Mouse (Mus musculus): ENCODE measurements around the gene Olfr1076. TPM values are rescaled to one million over a fixed set of nuclear protein-coding genes. Genes with fewer than 3 reads are reported as not detected.
"Not testable (repeated sequence)": the region's sequence is repeated elsewhere in the genome, so short reads cannot be mapped to it uniquely, and the experiment has no call there.

Gene Olfr1076
- not detected in 2 replicates for total RNA-seq (2015; ENCODE audit: low replicate concordance)
- not detected in 2 replicates for total RNA-seq (2017; ENCODE audit: low replicate concordance)

DNA sequence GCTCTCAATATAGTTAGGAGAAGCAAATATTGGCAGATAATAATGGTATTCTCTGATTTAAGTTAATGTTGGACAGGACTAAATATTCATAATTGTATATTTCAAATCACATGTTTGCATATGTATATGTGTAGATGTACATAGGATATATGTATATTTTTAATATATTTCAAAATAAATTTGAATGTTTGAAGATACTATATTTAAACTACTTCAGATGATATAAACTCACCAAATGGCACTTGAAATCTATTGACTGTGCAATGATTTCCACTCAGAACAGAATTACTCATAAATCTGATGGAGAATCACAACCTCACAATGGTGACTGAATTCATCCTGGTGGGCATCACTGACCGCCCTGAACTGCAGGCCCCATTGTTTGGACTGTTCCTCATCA is at the start of gene Olfr1076:
TSS of gene Olfr1076 (plus strand) at position 301 of the 400 bp plus-strand sequence.
- ATAC-seq (replicated peaks; ENCODE audit: low FRiP score, poor library complexity, severe bottlenecking), result no peak

DNA sequence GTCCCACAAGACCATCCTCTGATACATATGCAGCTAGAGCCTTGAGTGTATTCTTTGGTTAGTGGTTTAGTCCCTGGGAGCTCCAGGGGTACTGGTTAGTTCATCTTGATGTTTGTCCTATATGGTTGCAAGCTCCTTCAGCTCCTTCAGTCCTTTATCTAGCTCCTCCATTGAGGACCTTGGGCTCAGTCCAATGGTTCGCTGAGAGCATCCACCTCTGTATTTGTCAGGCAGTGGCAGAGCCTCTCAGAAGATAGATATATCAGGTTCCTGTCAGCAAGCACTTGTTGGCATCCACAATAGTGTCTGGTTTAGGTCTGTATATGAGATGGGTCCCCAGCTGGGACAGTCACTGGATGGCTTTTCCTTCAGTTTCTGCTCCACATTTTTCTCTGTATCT is 47.8 kb upstream of the Olfr1076 start:
- ATAC-seq (replicated peaks; ENCODE audit: low FRiP score, poor library complexity, severe bottlenecking), result no peak

DNA sequence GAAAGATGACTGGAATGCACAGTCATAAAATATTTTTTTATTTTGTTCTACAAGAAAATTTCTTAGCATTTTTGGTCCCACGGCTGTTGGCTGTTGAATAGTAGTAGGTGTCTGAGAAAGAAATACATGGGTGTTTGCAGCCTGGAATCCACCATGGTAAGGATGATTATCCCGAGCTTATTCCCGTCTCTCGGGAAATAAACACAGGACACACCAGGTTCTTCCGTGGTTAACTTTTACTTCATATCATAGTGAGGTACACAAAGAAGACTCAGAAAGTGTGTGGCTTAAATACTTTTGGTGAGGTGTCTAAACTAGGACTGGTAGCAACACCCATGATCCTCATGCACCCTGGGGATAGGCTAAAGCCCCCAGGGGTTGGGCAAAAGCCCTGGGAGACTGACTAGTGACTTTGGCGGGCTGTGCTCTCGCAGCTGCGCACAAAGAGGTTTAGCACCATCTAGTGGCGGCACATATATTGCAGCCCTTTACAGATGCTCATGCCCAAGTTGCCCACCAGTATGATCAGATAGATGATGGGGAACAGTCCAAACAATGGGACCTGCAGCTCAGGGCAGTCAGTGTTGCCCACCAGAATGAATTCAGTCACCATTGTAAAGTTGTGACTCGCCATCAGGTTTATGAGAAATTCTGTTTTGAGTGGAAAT is 43.7 kb upstream of the Olfr1076 start:
- ATAC-seq (replicated peaks; ENCODE audit: low FRiP score, poor library complexity, severe bottlenecking), result no peak

DNA sequence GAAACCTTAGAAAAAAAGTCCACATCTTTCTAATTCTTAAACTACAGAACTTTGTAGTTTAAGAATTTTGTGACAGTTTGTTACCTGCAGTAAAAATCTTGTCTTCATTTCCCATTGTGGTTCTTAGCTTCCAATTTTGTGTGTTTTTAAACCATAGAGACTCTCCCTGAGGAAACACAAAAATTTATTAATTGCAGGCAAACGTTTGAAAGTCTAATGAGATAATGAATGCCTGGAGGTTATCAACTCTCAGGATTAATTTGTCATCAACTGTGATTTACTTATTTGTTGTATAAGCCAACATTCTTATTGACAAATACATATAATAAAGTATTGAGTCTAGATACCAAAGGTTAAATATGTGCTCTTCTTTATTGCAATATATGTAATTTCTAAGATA is 21.0 kb upstream of the Olfr1076 start, which contains the start of gene Olfr228:
TSS of gene Olfr228 (minus strand) at position 101 of the 400 bp plus-strand sequence.
- ATAC-seq (replicated peaks; ENCODE audit: low FRiP score, poor library complexity, severe bottlenecking), result no peak

DNA sequence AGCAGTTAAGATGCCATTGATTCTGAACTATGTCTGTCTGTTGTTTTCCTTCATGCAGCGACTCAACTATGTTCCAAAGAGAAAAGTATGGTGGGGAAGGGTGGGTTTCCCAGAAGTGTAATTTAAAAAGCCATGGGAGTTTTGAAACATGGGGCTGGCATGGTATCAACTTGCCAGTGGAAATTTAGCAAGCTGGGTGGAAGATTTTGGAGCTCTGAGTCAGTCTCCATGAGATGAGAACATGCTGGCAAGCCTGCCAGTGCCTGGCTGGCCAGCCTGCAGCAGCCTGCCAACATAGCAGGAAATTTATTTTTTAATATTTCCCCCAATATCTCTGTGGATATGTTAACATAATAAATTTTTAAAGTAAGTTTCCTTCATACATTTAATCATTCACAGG is 22.7 kb downstream of the Olfr1076 start:
- ATAC-seq (replicated peaks; ENCODE audit: low FRiP score, poor library complexity, severe bottlenecking), result no peak

DNA sequence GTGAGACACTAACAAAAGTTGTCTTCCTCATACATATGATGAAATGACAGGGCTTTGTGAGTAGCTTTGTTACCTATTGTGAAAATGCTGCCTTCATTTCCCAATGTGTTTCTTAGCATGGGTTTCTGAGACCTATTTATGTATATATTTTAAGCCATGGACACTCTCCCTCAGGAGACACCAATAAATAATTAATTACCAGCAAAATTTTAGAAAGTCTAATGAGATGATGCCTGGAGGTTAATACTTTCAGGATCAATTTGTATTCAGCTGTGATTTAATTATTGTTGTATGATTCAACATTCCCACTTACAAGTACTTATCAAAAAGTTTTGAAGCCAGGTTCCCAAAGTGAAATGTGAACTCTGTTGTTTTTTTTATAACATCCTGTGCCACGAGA is 34.1 kb downstream of the Olfr1076 start, which contains the start of gene Olfr1079:
TSS of gene Olfr1079 (minus strand) at position 101 of the 400 bp plus-strand sequence.
- ATAC-seq (replicated peaks; ENCODE audit: low FRiP score, poor library complexity, severe bottlenecking), result no peak

DNA sequence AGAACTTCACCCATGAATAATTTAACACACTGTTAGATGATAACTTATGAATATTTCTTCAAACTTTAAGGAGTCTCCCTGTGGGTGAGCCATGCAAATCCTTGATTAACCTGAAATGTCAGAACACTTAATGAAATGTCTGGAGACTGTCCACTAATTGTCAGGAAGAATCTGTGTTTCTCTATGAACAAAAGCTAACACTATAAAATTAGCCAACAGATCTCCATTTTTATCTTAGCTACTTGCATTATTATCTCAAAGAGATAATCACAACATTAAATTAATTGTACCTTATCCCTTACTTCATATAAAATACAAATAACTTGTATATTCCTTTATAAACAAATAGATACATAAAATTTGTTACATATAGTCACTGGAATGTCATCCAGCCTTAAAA is 49.9 kb downstream of the Olfr1076 start, which contains the start of gene Olfr1080:
TSS of gene Olfr1080 (minus strand) at position 101 of the 400 bp plus-strand sequence.
- ATAC-seq (replicated peaks; ENCODE audit: low FRiP score, poor library complexity, severe bottlenecking), result not testable (repeated sequence)

Other genes with a start within 250 kb of the Olfr1076 start
- not detected in 2 replicates for gene Olfr1051, start 229.4 kb upstream of the Olfr1076 start, total RNA-seq (2015; ENCODE audit: low replicate concordance)
- gene Olfr1051, start 229.4 kb upstream of the Olfr1076 start, total RNA-seq (2017; ENCODE audit: low replicate concordance), result not detected in 2 replicates
- not detected in 2 replicates for gene Olfr1052, start 216.0 kb upstream of the Olfr1076 start, total RNA-seq (2015; ENCODE audit: low replicate concordance)
- gene Olfr1052, start 216.0 kb upstream of the Olfr1076 start, total RNA-seq (2017; ENCODE audit: low replicate concordance), result 1.2 TPM in 1 of 2 replicates, not detected in the other
- gene Olfr1053, start 193.2 kb upstream of the Olfr1076 start, total RNA-seq (2015; ENCODE audit: low replicate concordance), result not detected in 2 replicates
- gene Olfr1053, start 193.2 kb upstream of the Olfr1076 start, total RNA-seq (2017; ENCODE audit: low replicate concordance), result not detected in 2 replicates
- not detected in 2 replicates for gene Olfr1054, start 173.0 kb upstream of the Olfr1076 start, total RNA-seq (2015; ENCODE audit: low replicate concordance)
- gene Olfr1054, start 173.0 kb upstream of the Olfr1076 start, total RNA-seq (2017; ENCODE audit: low replicate concordance), result not detected in 2 replicates
- not detected in 2 replicates for gene Olfr1055, start 158.2 kb upstream of the Olfr1076 start, total RNA-seq (2015; ENCODE audit: low replicate concordance)
- gene Olfr1055, start 158.2 kb upstream of the Olfr1076 start, total RNA-seq (2017; ENCODE audit: low replicate concordance), result not detected in 2 replicates
- gene Olfr1056, start 146.0 kb upstream of the Olfr1076 start, total RNA-seq (2015; ENCODE audit: low replicate concordance), result not detected in 2 replicates
- gene Olfr1056, start 146.0 kb upstream of the Olfr1076 start, total RNA-seq (2017; ENCODE audit: low replicate concordance), result not detected in 2 replicates
- gene Olfr1057, start 130.1 kb upstream of the Olfr1076 start, total RNA-seq (2015; ENCODE audit: low replicate concordance), result not detected in 2 replicates
- gene Olfr1057, start 130.1 kb upstream of the Olfr1076 start, total RNA-seq (2017; ENCODE audit: low replicate concordance), result not detected in 2 replicates
- gene Olfr1058, start 119.9 kb upstream of the Olfr1076 start, total RNA-seq (2015; ENCODE audit: low replicate concordance), result not detected in 2 replicates
- not detected in 2 replicates for gene Olfr1058, start 119.9 kb upstream of the Olfr1076 start, total RNA-seq (2017; ENCODE audit: low replicate concordance)
- not detected in 2 replicates for gene Olfr1061, start 94.4 kb upstream of the Olfr1076 start, total RNA-seq (2015; ENCODE audit: low replicate concordance)
- gene Olfr1061, start 94.4 kb upstream of the Olfr1076 start, total RNA-seq (2017; ENCODE audit: low replicate concordance), result not detected in 2 replicates
- gene Olfr1062, start 81.7 kb upstream of the Olfr1076 start, total RNA-seq (2015; ENCODE audit: low replicate concordance), result 0.42 TPM in 1 of 2 replicates, not detected in the other
- not detected in 2 replicates for gene Olfr1062, start 81.7 kb upstream of the Olfr1076 start, total RNA-seq (2017; ENCODE audit: low replicate concordance)
- gene Olfr1065, start 57.9 kb upstream of the Olfr1076 start, total RNA-seq (2015; ENCODE audit: low replicate concordance), result not detected in 2 replicates
- not detected in 2 replicates for gene Olfr1065, start 57.9 kb upstream of the Olfr1076 start, total RNA-seq (2017; ENCODE audit: low replicate concordance)
- gene Olfr1066, start 52.2 kb upstream of the Olfr1076 start, total RNA-seq (2015; ENCODE audit: low replicate concordance), result not detected in 2 replicates
- not detected in 2 replicates for gene Olfr1066, start 52.2 kb upstream of the Olfr1076 start, total RNA-seq (2017; ENCODE audit: low replicate concordance)
- not detected in 2 replicates for gene Olfr228, start 21.1 kb upstream of the Olfr1076 start, total RNA-seq (2015; ENCODE audit: low replicate concordance)
- gene Olfr228, start 21.1 kb upstream of the Olfr1076 start, total RNA-seq (2017; ENCODE audit: low replicate concordance), result not detected in 2 replicates
- gene Olfr1079, start 34.0 kb downstream of the Olfr1076 start, total RNA-seq (2015; ENCODE audit: low replicate concordance), result not detected in 2 replicates
- gene Olfr1079, start 34.0 kb downstream of the Olfr1076 start, total RNA-seq (2017; ENCODE audit: low replicate concordance), result not detected in 2 replicates
- gene Olfr1080, start 49.8 kb downstream of the Olfr1076 start, total RNA-seq (2015; ENCODE audit: low replicate concordance), result not detected in 2 replicates
- gene Olfr1080, start 49.8 kb downstream of the Olfr1076 start, total RNA-seq (2017; ENCODE audit: low replicate concordance), result not detected in 2 replicates
- not detected in 2 replicates for gene Olfr1082, start 90.5 kb downstream of the Olfr1076 start, total RNA-seq (2015; ENCODE audit: low replicate concordance)
- not detected in 2 replicates for gene Olfr1082, start 90.5 kb downstream of the Olfr1076 start, total RNA-seq (2017; ENCODE audit: low replicate concordance)
- gene Olfr1084, start 131.3 kb downstream of the Olfr1076 start, total RNA-seq (2015; ENCODE audit: low replicate concordance), result not detected in 2 replicates
- not detected in 2 replicates for gene Olfr1084, start 131.3 kb downstream of the Olfr1076 start, total RNA-seq (2017; ENCODE audit: low replicate concordance)
- not detected in 2 replicates for gene Olfr1085, start 153.6 kb downstream of the Olfr1076 start, total RNA-seq (2015; ENCODE audit: low replicate concordance)
- gene Olfr1085, start 153.6 kb downstream of the Olfr1076 start, total RNA-seq (2017; ENCODE audit: low replicate concordance), result not detected in 2 replicates
- not detected in 2 replicates for gene Olfr1086, start 171.6 kb downstream of the Olfr1076 start, total RNA-seq (2015; ENCODE audit: low replicate concordance)
- not detected in 2 replicates for gene Olfr1086, start 171.6 kb downstream of the Olfr1076 start, total RNA-seq (2017; ENCODE audit: low replicate concordance)
- gene Olfr1087, start 189.9 kb downstream of the Olfr1076 start, total RNA-seq (2015; ENCODE audit: low replicate concordance), result not detected in 2 replicates
- gene Olfr1087, start 189.9 kb downstream of the Olfr1076 start, total RNA-seq (2017; ENCODE audit: low replicate concordance), result not detected in 2 replicates
- not detected in 2 replicates for gene Olfr1089, start 225.2 kb downstream of the Olfr1076 start, total RNA-seq (2015; ENCODE audit: low replicate concordance)
- not detected in 2 replicates for gene Olfr1089, start 225.2 kb downstream of the Olfr1076 start, total RNA-seq (2017; ENCODE audit: low replicate concordance)

All from erythroblast, adult 5-6 weeks (primary cell).